Mouse (Mus musculus) adipocyte (in vitro differentiated cells): Measurements from ENCODE around the gene Prr29.
A peak's percentile ranks its signal among the peaks of the same experiment; 100 is the strongest.
"Not testable (repeated sequence)": the region's sequence is repeated elsewhere in the genome, so short reads cannot be mapped to it uniquely, and the experiment has no call there.

ENCODE experiments used
- DNase-seq: peaks from one replicate; pipeline ENCODE4 v3.0.0-alpha.2; 2016; ENCODE audit warnings: low spot score

Prr29 gene

DNA sequence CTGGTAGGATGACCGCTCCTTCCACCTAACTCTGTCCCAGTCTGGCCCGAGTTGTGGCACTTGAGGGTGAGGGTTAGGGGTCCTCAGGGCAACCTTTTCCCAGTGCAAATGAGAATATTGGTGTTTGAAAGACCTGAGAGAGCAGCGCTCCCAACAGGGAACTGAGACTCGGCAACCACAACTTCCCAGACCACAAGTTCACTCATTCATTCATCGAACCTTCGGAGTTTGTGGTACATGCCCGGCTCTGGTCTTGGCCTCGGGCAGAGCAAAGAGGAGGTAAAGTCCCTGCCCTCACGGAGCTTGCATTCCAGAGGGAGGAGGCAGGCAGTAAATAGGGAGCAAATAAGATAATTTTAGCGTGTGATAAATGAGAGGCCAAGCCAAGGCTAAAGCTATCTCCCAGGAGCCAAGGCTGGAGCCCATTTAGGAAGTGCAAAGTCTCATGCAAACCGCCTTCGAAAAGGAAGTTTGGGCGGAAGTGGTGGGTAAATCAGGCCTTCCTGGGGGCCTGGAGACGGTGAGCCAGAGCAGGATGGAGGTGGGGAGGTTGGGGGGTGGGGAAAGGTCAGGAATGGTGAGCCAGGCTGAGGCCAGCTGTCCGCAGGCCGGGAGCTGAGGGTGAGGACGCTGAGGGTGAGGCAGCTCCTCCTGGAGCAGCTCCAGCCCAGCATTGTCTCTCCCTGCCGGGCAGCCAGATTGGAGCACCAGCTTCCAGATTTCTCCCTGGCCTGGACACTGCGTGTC, 9.7 kb upstream of the Prr29 start:
- no peak for DNase-seq

DNA sequence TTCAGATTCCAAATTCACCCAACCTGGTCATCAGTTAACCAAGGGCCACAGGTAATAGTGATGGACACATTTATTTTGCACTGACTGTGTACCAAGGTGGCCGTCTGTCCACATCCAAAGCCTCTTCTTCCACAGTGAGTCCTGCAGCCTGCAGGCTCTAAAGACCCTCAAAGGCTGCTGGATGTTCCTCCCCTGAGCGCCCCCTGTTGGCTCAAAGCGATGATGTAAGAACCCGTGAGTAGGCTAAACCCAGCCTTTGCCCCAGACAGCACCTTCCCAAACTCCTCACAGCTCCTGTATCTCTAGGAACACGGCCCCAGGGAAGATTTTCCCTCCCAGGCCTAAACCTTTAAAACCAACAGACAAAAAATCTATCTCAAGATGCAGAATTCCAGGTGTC, 5.9 kb upstream of the Prr29 start:
- no peak for DNase-seq

DNA sequence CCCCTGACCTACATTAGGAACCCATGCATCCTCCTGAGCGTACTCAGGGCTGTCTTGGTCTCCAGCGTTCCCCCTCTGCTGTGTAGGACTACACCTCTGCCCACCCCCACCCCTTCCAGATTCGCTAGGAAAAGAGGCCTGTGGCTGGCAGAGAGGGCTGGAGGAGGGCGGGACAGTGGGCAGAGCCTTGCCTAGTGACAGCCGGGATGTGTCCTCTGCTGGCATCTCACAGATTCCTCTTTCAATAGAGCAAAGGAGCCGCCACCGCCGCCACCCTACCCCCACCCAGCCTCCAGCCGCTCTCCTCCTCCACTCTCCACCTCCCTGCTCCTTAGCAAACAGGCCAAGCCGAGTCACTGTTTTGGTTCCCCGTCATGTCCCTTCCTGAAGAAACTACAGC, 560 bp upstream of the Prr29 start:
- DNase-seq, result no peak

DNA sequence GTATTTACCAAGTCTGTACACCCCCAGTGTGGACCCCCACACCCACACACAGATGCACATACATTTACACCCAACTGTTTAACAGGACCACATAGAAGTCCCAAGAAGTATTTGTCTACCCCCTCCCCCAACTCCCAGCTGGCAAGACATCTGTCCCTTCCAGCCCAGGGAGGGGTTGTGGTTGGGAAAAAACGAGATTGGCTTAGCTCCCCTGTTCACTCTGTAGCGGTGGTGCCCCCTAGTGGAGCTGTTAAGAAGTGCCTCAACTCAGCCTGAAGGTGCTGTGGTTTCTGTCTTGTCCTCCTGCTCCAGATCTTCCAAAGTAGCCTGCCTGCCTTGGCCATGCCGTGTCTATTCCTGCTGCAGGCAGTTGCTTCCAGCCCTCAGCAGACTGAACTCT, 1.0 kb downstream of the Prr29 start:
- peak; percentile 86 for DNase-seq

DNA sequence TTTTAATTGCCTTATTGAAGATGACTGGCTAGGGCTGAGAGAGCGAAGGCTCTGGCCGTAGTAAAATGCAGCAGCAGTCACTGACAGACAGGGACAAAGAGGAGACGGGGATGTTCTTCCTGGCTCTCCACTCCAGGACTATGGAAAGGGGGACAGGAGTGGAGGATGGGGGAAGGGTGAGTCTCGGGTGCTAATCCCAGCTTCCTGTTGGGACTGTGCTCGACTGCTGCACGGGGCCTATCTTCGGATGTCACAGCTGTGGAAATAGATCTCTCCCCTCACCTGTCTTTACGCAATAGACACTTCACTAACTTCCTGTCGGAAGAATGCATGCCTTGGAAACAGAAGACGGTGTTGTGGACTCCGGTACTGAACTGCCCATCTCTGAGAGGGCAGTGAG, 8.7 kb downstream of the Prr29 start:
- DNase-seq, result no peak

DNA sequence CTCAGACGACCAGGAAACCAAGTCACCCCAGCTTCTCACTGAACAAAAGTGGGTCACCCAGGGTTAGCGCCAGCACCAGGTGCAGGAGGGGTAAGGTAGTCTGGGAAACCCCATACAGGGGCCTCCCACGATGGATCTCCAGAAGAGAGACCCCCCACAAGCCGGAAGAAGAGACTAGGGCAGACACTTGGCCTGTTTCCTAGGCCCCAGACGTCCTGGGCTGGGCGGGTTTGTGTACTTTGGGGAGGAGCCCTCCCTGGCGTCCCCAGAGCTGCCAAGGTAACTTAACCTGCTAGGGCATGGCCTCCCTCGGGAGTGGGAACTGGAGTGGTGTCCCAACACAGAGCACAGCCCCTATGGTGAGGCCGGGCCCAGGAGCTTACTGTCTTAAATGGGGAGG, 9.3 kb downstream of the Prr29 start:
- no peak for DNase-seq

DNA sequence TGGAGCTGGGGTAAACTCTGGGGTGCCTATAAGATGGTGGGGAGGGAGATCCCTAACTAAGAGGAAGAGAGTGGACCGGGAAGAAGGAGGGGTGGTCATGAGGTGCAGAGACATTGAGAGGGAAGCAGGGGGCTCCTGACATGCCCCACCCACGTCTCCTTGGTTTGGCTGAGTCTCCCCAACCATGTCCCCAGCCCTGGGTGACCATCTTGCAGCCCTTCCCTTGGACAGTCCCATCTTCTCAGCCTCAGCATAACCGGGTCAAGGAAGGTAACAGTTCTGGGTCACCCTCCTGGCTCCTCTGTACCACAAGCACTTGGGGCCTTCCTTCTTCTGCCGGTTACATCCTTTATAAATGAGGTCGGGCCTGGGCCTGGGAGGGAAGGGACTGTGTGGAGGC, 9.7 kb downstream of the Prr29 start:
- no peak for DNase-seq

DNA sequence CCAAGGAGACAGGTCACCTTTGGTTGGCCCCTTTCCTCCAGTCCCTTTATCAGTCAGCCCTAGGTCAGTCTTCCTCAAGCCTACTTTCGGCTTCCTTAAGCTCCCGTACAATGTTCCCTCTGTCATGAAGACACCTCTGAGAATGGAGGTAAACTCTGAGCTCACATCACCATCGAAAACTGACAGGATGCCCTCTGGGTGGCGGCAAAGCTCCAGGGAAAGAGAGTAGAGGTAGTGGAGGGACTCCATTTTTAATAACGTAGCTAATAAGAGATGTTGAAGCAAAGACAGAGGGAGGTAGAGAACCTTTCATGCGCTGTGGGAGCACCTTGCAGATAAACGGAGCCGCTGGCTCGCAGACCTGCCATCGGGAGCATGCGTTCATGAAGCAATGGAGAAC, 15.7 kb downstream of the Prr29 start:
- DNase-seq, result no peak

DNA sequence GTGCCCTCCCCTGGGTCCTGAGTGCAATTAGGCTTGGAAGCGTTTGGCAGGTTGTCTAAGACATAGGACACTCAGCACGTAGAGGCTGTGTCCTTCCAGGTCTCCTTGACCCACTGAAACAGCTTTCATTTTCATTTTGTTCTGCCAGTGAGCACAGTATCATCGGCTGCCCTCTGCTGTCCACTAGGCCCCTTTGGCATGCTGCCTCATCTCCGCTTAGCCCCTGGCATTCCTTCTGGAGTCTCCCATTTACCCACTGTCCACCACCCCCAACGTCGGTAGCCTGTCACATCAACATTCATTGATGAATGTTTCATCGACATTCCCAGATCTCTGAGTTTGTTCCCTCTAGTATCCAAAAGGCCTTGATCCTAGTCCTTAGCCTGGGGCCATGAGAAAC, 16.6 kb downstream of the Prr29 start:
- DNase-seq, result no peak

DNA sequence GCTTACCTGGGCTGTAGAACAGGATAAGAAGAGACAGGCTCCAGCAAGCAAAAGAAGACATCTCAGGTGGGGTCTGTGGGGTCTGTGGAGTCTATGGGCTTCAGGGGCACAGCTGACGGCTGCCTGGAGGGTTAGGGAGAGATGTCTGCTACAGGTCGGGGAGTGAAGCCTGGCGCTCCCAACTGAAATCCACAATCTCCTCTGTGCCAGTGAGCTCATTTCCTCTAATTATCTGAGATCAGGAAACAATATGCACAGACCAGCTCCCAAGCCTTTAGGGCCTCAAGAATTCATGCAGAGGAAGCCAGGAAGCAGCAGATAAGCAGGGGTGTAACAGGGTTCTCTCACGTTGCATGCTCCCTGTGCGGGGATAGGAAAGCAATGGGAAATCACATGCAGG, 17.2 kb downstream of the Prr29 start:
- no peak for DNase-seq

DNA sequence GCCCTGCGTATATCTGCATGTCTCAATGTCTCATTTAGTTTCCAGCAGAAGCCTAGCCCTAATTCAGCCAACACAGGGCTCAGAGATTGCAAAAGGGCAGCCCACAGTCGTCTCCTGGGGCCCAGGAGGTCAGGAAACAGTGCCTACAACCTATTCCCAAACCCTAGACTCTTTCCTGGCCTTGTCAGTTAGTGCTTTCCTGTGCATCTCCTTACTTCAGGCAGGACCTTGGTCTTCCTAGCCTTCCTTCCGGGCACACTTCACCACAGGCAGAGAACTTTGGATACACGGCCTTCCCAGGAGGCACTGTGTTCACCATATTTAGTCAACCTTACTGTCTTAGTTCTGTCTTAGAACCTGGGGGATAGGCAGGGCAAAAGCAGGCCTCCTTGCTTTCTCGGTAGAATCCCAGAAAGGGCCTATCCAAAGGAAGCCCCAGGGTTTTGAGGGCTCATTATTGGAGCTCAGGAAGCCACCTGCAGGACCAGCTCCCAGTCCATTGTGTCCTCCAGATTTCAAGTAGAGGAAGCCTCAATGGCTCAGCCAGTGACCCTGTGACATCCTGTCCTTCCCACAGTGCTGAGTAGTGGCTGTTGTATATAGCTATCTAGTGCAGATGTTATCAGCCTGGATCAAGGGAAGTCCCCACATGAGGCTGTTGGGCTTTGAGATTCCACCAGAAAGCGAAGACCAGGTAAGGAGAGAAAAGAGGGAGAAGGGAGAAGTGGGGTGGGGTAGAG, 17.9 kb downstream of the Prr29 start:
- DNase-seq, result no peak

DNA sequence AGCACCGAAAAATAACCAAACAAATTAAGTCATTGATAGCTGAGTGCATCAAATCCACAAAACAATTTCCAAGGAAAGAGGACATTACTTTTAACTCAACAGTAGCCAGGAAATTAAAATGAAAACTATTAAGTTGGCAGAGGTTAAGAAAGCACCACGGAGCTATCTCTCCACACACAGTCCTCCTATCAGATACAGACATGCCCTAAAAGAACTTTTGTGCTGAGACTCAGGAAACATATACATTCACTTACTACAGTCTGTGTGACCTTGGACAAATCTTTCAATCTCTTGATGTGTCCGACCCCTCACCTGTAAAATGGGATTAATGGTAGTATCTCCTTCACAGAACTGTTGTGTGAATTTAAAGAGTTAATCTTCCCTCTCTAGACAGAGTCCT, 21.1 kb downstream of the Prr29 start:
- DNase-seq, result no peak

DNA sequence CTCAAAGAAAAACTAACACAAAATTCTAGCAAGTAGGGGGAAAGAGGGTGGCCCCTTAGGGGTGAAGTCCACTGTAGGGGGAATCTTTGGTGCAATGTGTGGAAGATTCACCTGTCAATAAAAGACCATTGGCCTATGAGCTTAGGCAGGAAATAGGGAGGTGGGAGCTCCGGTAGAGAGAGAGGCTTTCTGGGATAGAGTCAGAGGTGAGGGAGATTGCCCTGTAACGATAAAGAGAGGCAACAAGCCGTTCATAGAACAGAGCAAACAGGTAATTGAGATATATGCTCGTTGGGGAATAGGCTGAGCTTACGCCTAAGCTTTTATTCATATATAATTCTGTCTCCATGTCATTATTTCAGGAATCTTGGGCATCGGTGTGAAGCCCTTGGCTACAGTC, 21.7 kb downstream of the Prr29 start:
- no peak for DNase-seq

DNA sequence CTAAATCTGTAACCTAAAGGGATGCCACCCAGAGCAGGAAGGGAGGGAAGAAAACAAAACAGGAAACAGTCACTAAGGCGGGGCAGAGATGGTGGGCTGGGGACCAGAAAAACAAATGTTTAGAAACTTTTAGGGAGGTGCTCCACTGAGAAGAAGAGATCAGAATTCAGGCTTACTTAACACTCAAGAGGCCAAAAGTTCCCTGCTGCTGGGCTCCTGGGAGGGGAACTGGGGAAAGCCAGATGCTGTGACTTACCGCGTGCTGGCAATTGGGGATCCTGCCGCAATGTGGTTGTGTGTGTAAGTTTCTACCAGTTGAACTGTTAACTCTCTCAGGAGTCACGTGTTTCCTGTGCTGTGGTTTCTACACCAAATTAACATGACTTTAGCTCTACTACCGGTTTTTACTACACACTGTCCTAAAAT, 22.5 kb downstream of the Prr29 start, which contains the start of gene Icam2:
TSS of gene Icam2 (minus strand) at position 285 of the 426 bp plus-strand sequence.
- peak; percentile 6 for DNase-seq

DNA sequence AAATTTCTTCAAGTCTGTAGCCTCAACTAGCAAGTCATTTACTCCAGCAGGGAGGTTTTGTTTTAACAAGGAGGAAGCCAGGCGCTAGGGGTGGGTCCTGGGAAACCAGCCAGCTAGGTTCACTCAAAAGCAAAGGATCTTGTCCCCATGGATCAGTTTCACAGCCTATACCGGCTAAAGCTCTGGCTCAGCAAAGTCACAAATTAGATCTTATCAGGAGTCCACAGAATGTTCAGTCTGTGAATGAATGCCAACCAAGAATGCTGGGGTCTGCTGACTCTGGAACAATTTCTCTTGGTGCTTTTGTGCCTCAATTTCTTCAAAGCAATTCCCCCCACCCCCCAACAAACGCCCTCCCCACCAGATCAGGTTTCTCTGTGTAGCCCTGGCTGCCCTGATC, 24.3 kb downstream of the Prr29 start:
- DNase-seq, result no peak

DNA sequence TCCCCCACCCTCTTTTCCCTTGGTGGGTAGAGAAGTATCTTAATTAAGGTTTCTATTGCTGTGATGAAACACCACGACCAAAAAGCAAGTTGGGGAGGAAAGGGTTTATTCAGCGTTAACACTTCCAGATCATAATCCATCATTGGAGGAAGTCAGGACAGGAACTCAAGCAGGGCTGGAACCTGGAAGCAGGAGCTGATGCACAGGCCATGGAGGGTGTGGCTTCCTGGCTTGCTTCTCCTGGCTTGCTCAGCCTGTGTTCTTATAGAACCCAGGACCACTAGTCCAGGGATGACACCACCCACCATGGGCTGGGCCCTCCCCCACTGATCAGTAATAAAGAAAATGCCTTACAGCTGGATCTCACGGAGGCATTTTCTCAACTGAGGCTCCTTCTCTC, 25.5 kb downstream of the Prr29 start:
- DNase-seq, result no peak

DNA sequence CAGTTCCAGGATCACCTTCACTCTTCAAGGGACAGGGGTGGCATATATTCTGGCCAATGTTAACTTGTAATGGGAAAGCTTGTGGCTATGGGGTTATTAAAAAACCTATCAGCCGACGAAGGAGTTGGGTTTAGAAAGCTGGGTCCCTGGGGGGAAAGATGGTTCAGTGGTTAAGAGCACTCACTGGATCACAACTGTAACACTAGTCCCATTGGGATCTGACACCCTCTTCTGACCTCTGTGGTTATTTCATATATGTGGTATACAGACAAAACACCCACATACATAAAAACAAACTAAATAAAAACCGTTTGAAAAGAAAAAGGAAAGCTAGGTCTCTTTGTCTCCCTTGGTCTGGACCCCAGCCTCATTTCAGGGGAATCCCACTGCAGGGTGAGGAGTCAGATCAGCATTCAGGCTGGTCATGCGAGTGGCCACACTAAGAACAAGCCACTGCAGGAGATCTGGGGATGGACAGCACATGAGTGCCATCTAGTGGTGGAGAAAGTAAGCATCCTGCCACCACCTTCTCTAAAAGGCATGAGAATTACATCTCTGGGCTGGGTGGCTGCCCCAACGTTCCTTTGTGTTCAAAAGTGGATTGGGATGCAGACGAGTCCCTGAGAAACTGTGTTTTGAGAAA, 26.4 kb downstream of the Prr29 start:
- peak; percentile 83 for DNase-seq

DNA sequence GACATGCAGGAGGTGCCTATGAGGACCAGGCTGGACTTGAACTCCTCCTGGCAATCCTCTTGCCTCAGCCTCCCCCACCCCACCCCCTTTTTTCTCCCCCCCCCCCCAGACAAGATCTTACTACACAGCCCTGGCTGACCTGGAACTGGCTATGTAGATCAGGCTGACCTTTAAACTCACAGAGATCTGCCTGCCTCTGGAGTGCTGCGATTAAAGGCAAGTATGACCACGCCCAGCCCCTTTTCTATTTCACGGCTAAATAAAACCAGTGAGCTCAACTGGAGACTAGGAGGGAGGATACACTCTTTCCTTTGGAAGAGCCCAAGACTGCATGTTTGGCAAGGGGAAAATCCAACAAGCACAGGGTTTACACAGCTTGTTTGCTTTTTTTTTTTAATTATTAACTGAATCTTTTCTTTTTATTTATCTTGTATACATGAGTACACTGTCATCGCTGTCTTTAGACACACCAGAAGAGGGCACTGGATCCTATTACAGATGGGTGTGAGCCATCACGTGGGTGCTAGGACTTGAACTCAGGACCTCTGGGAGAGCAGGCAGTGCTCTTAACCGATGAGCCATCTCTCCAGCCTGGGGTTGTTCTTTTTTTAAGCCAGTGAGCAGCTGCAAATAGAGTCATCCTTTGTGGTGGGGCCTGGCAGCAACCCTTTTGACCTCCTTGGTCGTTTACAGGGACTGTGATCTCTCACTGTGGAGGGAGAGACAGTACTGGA, 27.5 kb downstream of the Prr29 start:
- DNase-seq, result no peak

DNA sequence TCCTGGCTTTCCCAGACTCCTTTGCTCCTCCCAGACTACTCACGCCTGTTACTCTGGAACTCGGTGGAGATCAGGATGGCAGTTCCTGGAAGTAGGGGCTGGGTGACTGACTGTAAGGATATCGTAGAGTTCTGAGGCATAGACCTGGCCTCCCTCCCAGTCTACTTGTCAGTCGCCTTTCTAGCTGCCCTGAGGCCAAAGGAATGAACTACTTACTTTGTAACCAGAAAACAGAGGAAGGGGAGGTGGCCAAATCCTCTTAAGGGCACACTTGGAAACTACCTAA, 28.0 kb downstream of the Prr29 start:
- no peak for DNase-seq

DNA sequence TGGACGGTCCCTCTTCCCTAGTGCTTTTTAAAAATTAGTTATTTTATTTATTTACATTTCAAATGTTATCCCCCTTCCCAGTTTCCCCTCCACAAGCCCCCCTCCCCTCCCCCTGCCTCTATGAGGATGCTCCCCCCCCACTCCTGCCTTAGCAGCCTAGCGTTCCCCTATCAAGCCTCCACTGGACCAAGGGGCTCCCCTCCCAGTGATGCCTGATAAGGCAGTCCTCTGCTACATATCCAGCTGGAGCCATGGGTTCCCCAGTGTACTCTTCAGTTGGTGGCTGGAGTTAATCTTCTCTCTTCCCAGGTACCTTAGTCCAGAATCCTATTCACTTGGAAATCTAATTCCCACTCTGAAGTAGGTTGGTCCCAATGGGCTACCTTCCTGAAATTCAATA, 28.8 kb downstream of the Prr29 start:
- DNase-seq, result not testable (repeated sequence)

DNA sequence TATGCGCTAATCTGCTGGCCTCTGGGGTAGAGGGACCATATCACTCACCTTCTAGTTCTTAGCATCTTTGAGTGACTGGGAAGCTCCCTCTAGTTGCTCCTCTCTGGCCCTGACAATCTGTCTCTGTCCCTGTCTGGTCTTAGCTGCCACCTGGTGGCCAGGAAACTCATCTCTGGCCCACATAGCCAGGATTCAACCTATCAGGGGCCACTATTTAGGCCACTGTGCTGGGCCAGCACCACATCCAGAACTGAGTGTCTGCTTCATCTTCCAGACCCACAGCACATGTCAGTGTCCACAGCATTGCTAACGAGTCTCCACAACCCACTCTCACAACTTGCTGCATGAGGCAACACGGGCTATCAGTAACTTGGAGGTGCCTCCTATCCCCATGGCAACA, 32.4 kb downstream of the Prr29 start:
- DNase-seq, result peak; percentile 7

DNA sequence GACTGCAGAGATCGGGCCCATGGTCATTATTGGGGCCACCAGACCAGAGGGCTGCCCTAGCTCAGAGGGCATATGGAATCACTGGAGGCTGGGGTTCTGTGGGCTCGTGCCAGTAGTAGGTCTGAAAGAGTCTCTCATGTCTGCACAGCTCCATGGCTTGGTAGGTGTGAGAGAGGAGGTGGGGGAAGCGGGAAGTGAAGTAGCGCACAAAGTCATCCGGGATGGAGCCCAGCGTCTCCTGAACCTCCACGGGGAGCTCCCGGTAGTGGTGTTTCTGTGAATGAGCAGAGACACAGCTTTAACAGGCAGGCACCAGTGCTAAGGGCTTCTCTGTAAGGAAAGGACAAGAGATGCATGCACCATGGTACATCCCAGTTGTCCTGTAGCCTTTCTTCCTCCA, 33.2 kb downstream of the Prr29 start:
- DNase-seq, result no peak

DNA sequence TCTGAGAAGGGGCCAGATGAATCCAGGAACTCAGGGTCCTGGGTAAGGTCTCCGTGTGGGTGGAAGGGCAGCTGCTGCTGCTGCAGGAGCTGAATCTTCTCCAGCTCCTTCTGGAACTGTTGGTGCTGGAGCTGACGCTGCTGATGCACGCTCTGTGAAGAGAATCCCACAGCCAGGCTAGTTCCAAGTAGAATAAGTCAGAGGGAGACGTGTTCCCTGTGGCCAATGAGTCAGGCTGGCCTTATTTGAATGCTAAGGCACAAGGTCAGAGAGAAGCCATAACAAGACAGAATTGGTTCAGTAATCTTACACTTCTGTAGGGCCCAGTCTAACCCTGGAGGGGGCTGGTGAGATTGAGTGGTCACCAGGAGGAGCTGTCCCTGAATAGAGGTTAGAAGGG, 44.7 kb downstream of the Prr29 start:
- DNase-seq, result no peak
